Mouse (Mus musculus): ENCODE measurements around the gene Sat2.
A peak's percentile ranks its signal among the peaks of the same experiment; 100 is the strongest.

Sat2 gene

DNA sequence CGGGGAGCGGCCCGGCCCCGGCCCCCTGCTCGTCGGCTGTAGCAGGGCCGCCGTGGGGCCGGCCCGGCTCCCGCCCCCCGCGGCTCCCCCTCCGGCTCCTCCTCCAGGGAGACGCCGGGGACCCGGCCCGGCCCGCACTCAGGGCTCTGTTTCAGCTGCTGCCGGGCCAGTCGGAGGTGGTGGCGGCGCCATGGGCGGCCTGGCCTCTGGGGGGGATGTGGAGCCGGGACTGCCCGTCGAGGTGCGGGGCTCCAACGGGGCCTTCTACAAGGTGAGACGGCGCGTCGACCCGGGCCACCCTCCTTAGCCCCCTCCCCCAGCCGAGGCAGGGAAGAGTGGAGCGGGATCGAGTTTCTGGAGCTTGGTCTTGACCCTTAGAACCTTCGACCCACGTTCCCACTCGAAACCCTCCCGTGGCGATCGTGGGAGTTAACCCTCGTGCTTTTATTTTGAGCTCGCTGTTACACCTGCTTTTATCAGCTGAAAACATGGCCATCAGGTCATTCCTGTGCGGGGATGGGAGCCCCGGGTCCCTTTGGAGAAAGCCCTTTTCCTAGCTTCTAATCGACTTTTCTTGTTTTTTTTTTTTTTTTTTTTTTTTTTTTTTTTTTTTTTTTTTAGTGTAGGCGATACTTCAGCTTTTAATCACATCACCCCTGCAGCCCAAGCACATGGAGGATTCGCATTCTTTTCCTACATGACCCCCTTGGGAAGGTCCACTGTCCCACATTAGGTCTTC lies 11.5 kb downstream of the Sat2 start:
- DNase-seq = peak; percentile 66

DNA sequence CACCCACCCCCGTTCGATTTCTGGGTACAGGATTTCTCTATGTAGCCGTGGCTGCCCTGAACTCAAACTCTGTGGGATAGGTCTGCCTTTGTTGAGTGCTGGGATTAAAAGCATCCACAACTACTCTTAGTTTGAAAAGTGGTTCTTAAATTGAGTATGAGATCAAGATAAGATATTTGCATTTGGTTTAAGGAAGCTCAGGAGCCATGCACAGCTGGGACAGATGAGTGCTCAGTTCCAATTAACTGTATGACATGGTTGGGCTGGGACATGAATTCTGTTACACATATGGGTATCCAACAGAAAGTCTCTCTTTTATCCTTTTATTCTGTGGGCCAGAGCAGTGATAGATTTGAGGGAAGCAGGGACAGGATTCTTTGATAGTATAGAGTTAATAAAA lies 13.6 kb downstream of the Sat2 start:
- DNase-seq = no peak

DNA sequence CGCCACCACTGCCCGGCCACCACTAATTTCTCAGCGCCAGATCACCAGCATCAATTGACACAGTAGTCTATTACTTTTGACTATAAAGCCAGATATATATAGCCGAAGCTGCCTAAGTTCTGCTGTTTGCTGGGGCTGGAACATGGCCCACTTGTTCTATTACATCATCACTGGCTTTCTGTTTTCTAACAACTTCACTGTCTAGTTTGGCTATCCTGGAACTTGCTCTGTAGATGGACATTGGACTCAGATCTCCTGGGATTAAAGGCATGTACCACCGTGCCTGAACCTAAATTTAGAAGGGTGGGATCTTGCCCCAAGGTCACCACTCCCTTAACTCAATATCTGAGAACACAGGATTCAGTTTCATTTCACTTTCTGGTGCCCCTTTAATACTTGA lies 24.0 kb downstream of the Sat2 start:
- no peak for DNase-seq

DNA sequence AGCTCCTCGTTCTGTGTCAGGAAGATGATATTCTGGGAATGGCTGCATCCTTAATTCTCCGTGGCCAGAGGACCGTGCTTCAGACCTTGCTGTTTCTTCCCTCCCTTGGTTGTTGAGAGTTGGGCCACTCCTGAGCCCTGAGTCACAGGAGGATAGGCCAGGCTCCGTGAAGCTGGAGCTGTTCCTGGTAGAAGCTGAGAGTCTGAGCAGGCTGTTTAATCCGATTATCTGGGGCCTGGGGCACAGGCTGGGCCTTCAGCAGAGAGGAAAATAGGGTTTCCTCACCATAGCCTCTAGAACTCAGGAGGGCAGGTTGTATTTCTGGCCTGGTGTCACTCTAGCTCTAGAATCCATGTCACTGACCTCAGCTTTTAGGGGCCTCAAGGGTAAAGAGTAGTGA lies 31.6 kb downstream of the Sat2 start:
- no peak for DNase-seq

DNA sequence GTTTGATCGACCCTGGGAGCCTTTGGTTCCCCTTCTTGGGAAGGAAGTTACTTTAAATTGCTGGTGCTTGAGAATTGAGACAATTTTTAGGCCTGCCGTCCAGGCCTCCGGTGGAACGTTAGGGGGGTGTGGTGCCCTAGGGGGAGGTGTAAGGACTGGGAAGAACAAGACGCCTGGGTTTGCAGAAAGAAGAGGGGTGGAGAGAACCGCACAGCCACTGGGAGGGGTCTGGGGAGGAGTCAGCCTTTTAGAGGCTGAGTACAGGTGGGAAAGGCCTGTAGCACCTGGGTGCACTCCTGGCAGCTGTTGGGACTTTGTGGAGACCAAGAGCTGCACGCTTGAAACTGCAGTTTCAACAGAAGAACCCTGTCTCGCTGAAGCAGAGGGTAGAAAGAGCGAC lies 32.9 kb downstream of the Sat2 start:
- DNase-seq = peak; percentile 39

DNA sequence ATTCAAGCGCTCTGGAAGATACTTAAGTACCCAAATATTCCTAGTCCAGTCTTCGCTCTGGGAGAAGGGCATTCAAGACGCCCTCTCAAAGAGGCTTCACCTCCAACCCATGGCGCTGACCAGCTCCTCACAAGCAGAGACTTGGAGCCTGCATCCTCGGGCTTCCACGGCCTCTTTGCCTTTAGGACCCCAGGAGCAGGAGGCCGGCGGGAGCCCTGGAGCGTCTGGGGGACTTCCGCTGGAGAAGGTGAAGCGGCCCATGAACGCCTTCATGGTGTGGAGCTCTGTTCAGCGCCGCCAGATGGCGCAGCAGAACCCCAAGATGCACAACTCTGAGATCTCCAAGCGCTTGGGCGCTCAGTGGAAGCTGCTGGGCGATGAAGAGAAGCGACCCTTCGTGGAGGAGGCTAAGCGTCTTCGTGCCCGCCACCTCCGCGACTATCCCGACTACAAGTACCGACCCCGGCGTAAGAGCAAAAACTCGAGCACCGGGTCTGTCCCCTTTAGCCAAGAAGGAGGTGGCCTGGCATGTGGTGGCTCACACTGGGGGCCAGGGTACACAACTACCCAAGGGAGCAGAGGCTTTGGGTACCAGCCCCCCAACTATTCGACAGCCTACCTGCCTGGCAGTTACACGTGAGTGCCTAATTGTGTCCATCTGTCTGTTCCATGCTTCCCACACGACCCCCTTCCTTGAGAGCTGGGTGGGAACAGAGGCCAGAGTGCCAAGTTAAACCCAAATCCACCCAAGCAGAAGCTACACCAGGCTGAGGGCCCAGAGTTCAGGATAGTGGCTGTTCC lies 33.6 kb downstream of the Sat2 start, which contains the start of gene Sox15:
Gene Sox15, plus strand, starts transcription at position 51 of the 801 bp plus-strand sequence.
- DNase-seq = peak; percentile 80

DNA sequence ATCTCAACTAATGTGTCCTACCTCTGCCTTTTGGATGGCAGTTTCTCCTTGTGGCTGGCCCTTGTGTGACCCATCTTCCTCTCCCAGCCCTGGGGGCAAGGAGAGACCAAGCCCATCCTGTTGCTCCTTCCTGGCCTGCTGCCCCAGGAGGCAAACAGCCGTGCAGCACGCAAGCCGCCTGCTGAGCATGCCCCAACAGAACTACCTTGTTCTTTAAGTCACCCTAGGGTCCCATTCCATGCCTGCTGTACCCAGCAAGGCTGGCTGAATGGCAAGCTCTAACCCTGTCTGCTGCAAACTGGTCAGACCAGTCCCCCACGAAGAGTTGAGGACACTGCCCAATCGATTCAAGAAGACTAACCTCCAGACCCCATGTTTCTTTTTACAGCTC lies 34.2 kb downstream of the Sat2 start:
- DNase-seq = no peak

DNA sequence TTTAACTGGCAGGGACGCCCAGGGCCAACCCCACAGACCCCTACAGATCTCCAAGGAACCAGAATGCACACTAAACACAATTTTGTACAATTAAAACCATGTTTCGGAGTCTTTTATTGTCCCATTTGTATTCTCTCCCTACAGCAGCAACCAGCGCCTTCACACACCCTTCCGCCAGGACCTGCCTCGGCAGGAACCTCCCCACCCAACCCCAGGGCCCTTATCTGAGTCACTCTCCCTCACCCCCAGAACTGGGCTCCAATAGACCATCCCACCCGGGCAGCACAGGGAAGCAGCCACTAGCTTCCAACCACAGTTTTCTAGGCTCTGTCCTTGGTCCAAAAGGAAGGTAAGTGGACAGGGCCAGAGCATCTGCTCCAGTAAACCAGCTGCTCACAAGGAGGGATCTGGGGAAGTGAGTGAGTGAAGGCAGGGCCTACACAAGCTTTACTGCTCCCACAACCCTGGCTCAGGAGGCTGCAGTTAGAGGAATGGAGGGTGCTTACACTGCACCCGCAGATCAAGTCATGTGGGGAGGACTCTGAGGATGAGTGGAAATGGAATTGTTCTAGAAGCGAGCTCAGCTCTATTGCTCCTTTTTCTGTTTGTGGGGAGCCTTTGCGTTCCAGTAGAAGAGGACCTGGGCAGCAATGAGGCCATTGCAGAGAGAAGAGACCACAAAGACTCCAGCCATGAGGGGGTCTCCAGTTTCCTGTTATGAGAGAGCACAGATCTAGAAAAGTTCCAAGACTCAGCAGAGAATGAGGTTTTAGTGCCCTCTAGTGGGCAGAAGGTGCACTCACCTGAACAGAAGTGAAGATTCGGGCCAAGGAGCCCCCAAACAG lies 35.0 kb downstream of the Sat2 start:
- peak; percentile 73 for DNase-seq

DNA sequence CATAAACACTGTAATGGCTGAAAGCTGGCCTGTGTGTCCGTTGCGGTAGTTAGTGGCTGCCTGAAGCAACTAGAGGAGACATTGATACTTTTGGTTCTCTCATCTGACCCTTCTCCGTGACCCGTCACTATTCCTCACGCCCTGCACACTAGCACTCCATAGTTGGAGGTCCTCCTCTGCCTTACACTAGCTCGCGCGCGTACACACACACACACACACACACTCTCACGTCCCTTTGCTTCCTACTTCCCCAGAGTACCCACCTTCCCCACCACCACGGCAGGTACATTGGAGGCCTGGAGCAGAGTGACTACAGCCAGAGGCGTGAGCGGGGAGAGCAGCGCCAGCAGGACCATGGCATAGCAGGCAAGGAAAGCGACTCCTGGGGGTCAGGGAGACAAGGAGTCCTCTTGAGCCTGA lies 35.6 kb downstream of the Sat2 start:
- no peak for DNase-seq

DNA sequence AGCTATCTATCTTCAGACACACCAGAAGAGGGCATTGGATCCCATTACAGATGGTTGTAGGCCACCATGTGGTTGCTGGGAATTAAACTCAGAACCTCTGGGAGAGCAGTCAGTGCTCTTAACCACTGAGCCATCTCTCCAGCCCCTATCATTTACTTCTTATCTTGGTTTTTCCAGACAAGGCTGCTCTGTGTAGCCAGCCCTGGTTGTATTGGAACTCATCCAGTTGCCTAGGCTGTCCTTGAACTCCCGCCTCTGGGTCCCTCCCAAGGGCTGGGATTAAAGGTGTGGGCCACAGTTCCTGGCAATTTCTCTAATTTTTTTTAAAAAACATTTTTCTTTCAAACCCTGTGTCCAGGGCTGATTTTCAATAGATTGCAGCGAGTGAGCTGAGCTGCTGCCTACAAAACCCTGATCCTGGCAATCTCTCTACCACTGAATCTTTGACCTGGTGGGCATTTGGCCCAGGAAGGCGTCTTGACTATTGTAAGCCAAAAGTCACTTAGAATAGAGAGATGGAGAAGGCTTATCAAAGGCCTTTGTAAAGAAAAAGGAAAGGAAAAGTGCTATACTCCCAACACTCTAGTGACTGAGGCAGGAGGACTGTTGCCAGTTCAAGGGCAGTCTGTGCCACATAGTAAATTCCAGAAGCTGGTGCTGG lies 39.5 kb downstream of the Sat2 start:
- no peak for DNase-seq

DNA sequence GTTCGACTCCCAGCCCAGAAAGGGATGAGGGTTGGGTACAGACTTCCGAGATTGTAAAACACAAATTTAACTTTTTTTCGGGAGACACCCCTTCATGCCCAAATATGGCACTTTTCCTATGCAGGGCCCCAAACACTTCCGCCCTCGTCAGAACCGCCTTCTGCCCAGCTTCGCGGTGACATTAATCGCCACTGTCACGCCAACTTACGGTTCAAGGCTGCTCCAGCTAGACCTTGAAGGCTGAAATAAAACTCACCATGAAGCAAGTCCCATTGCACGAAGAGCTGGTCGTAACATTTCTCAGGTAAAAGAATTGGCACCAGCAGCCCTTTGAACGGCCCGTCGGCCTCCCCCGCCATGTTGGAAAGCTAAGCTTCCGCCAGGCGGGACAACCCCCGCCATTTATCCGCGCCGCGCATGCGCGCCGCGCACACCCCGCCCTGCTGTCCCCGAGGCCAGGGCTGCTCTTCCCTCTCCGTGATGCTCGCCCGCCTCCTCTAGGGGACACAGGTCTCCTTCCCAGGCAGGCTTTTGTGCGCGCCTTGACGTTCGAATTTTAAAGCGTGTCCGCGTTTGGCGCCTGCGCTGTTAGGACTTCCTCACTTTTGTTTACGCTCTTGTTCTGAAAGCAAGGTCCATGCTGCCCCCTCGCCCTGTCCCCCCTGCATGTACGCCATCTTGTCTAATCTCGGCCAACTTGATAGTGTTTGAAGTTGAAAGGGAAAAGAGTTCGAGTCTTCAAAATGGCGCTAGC lies 40.6 kb downstream of the Sat2 start, which contains the start of gene Mpdu1:
Gene Mpdu1, minus strand, starts transcription at position 430 of the 754 bp plus-strand sequence.
- peak; percentile 96 for DNase-seq

DNA sequence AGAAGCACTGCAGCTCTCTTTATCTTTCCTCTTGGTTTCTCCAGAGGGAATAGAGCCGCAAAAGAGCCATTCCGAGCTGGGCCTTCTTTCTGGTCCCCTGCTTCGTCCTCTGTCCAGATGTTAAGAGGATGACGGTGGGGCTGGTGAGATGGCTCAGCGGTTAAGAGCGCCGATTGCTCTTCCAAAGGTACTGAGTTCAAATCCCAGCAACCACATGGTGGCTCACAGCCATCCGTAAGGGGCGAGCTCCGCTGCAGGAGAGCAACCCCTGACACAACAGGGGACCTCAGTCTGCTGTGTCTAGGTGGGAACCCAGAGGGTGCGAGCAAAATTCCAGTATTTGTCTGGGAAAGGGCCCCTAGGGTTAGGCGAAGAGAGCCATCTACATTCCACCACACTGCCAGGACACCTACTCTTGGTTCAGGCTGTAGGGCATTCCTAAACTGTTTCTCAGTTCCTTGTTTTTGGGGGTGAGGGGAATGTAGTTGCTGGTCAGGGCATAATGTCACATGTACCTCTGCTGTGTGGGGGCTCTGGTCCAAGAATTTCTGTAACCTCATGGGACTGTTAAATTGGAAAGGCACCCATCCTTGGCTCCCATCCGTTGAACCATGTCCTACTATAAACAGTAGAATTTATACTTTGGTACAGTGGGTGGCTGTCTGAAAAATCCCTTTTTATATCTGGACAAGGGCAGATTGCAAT lies 41.3 kb downstream of the Sat2 start:
- DNase-seq = no peak

DNA sequence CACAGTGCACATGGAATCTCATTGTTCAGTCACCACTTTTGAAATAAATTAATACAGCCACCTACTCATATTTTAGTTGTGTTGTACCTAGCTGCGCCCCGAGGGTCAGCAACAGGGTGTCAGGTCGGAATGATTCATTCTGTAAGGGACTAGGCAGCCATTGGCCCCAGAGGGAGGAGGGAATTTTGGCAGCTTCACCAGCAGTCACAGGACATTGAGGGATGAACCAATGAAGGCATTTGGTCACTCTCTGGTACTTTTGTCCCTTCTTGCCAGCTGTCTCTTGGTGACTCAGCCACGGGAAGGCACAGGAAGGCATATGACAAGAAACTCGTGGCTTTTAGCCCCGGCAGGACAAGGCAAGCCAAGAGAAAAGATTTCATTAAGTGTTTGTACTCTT lies 42.0 kb downstream of the Sat2 start:
- no peak for DNase-seq

DNA sequence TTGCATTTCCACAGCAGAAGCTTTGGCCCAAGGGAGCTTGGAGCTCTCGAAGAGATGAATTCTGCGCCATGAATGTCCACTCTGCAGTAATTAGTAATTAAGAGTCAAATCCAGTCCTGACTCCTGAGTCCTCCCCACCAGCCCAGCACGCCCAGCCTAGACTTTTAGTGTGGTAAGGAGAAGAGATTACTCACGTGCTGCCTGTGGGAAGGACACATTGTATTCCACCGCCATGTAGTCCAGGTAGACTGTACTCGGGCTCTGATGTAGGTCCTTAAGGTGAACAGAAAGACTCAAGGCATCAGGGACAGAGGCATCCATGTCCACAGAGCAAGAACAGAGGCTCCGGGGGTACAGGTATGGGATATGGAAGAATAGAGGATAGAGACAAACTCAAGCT lies 43.0 kb downstream of the Sat2 start:
- DNase-seq = no peak

DNA sequence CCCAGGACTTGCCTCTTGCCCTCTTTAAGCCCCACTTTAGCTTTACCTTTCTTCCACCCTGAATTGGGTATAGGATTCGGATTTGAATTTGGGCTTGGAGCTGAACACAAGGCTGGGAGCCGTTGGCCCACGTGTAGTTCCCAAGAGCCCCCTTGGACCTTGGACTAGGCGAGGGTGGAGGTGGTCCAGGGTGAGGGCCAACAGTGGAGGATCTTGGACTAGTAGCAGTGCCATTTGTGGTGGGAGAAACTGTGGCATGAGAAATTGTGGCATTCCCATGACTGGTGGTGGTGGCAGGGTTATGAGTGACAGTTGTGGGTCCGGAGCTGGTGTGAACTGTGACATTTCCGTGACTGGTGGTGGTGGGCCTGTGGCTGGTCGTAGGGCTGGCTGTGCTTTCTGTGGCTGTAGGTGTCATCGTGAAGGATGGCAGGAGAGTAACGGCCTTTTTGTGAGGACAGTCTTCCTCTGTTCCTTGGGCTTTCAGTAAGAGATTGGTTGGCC lies 43.7 kb downstream of the Sat2 start:
- DNase-seq = no peak

DNA sequence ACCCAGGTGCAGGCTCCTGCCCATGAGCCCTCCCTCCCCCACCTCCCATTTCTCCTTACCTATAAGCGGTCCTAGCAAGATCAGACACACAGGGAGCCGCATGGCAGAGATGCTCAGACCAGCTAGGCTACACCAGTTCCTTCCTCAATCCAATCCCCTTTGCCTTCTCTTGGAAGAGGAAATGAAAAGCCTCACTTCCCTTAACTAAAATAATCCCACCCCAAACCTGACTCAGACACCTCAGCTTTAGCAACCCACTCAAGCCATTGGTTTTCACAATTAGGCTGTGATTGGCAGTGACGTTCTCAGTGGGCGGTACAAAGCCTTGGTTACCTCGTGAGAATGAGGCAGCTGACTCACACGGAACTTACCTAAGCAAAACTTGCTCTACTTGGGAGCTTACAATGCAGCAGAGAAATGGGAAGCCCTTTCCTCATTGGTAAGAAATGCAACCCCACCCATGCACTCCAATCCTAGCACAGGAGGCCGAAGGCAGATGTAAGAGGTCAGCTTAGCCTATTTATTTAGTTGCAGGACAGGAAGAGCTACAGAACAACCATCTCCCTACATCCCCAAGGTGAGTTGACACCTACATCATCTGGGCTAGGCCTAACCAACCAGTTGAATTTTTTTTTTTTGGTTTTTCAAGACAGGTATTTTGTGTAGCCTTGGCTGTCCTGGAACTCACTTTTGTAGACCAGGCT lies 44.3 kb downstream of the Sat2 start, which contains the start of gene Cd68:
Gene Cd68, minus strand, starts transcription at position 193 of the 704 bp plus-strand sequence.
- DNase-seq = peak; percentile 88

DNA sequence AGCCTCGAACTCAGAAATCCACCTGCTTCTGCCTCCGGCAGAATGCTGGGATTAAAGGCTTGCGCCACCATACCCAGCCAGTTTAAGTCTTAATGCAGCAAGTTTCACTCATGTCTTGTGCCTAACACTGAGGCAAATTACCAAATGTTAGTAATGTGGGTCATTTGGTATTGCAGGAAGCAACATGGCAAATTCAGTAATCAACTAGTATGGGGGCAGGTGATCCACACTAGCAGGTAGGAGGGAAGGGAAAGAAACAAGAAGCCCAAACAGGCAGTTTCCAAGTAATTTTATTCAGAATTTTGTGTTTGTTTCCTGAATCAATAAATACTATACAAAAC lies 44.8 kb downstream of the Sat2 start:
- no peak for DNase-seq

DNA sequence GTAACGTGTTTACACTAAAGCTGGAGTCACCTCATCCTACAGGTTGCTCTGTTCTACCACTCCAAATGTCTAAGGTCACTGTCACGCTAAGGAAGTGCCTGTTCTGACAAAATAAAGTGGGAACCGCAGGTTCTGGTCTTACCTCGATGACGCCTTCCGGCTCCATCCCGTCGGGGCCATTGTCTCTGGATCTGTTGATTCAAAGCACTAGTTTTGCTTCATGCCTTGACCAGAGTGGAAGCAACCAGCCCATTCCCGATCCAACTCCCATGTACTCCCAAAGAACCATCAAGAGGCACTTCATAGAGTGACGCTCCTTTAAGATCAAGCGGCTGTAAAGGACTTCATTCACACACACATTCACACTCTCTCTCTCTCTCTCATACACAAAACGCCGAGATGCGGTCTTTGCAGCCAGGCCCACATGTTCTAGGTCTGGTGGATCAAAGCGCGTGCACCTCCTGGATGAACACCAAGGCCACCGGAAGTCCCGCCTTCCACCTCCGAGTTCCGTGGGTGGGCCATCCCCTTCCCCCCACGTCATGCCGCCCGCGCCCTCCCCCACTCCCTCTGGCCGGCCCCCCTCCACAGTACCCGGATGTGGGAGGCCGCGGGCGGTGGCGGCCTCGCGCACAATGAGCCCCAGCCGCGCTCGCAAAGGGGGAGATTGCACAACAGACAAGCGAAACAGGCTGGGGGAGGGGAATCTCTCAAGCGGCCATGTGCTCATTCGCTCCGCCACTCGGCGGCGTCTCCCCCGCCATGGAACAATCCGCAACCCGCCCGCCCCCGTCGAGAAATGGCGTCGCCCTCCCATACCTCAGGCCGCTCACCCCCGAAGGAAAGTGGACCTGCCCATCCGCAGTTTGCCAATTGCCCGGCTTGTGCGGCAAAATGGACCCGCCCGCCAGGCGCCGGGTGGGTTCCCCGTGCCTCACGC lies 49.2 kb downstream of the Sat2 start:
- peak; percentile 97 for DNase-seq

DNA sequence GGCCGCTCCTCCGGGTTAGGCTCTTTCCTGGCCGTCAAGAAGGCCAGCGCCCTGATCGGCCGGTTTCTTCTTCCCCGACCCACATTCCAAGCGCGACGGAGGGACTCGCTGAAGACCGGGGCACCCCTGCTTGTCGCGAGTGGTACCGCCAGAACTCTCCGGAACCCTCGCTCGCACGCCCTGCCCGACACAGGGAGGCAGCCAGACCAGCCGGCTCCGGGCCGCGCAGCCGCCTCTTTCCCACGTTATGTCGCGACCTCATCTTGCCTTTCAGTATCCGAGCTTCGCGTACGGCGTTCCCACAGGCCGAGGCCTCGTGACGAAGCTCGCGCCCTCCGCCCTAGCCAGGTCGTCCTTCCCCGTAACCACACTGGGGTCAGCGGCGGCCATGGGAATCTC lies 49.9 kb downstream of the Sat2 start:
- no peak for DNase-seq

Measured in lung, postnatal 36 days (tissue).